Mouse (Mus musculus) kidney, postnatal 25 days (tissue): ENCODE results near the gene Ak1.

Experiments
- DNase-seq, 2 experiments: peaks; one replicate each; pipeline ENCODE4 v3.0.0; 2021; ENCODE audit warnings: mixed read lengths in 2 of 2

The Ak1 gene

GRCm38 (mm10) chr2:32628729-32629128 lies 7.2 kb downstream of the Ak1 start:
- peak; percentile 70 to 78 for DNase-seq

GRCm38 (mm10) chr2:32629276-32629976 lies 7.9 kb downstream of the Ak1 start:
- DNase-seq, result peak; percentile 59 to 83

- peak in 1 of 2 experiments; percentile 30 for DNase-seq
Measured at GRCm38 (mm10) chr2:32630036-32630435, 8.5 kb downstream of the Ak1 start.

GRCm38 (mm10) chr2:32631046-32631445 lies 9.5 kb downstream of the Ak1 start:
- peak in 1 of 2 experiments; percentile 42 for DNase-seq

- DNase-seq, result peak; percentile 82 to 85
Measured at GRCm38 (mm10) chr2:32631737-32632394, 10.3 kb downstream of the Ak1 start.

- DNase-seq, result peak; percentile 68 to 86
Measured at GRCm38 (mm10) chr2:32633660-32634059, 12.1 kb downstream of the Ak1 start.

- peak in 1 of 2 experiments; percentile 54 for DNase-seq
Measured at GRCm38 (mm10) chr2:32634277-32635105, 12.9 kb downstream of the Ak1 start.

- no peak for DNase-seq
Measured at GRCm38 (mm10) chr2:32636617-32637016, 15.1 kb downstream of the Ak1 start.

GRCm38 (mm10) chr2:32637778-32638281 lies 16.3 kb downstream of the Ak1 start:
- peak; percentile 74 to 94 for DNase-seq

GRCm38 (mm10) chr2:32639632-32640031 lies 18.1 kb downstream of the Ak1 start:
- no peak for DNase-seq

- DNase-seq, result no peak
Measured at GRCm38 (mm10) chr2:32640550-32641051, 19.0 kb downstream of the Ak1 start.

- DNase-seq, result no peak
Measured at GRCm38 (mm10) chr2:32641810-32642209, 20.3 kb downstream of the Ak1 start.

GRCm38 (mm10) chr2:32642813-32643212 lies 21.3 kb downstream of the Ak1 start:
- peak; percentile 75 to 86 for DNase-seq

GRCm38 (mm10) chr2:32644083-32644482 lies 22.5 kb downstream of the Ak1 start:
- no peak for DNase-seq

- no peak for DNase-seq
Measured at GRCm38 (mm10) chr2:32644799-32645475, 23.4 kb downstream of the Ak1 start.

GRCm38 (mm10) chr2:32645647-32646046 lies 24.1 kb downstream of the Ak1 start:
- DNase-seq, result no peak

GRCm38 (mm10) chr2:32646379-32647056 lies 25.0 kb downstream of the Ak1 start, which contains the start of gene Eng:
Gene Eng (plus strand): TSS chr2:32646595.
- peak; percentile 88 to 92 for DNase-seq

GRCm38 (mm10) chr2:32647366-32647765 lies 25.8 kb downstream of the Ak1 start:
- DNase-seq, result no peak

- peak in 1 of 2 experiments; percentile 57 for DNase-seq
Measured at GRCm38 (mm10) chr2:32653764-32654163, 32.2 kb downstream of the Ak1 start.

- DNase-seq, result peak; percentile 40 to 75
Measured at GRCm38 (mm10) chr2:32654743-32655393, 33.3 kb downstream of the Ak1 start.

- DNase-seq, result no peak
Measured at GRCm38 (mm10) chr2:32655394-32655744, 33.8 kb downstream of the Ak1 start.
